Mouse (Mus musculus): ENCODE measurements at regions not wholly inside any gene's neighbourhood (a gene's known extent, or its start where the extent isn't known, plus 50 kb on each side); places are given as distances from the start of the nearest gene placed in this dataset. TPM values are rescaled to one million over a fixed set of nuclear protein-coding genes. Genes with fewer than 3 reads are reported as not detected.

GRCm38 (mm10) chr8:73645582-73645981 lies 292.2 kb upstream of the Large1 start:
- peak; percentile 59; the same call in 1 of the 2 replicates for ATAC-seq (ENCODE audit: low FRiP score, low read depth)
- H3K36me3 ChIP-seq, result no peaks in the 10 kb centered on the region
- H3K4me1 ChIP-seq, result no peaks in the 10 kb centered on the region; the same call in 1 of the 2 replicates
- H3K27ac ChIP-seq, result no peak overlapping the region
- H3K27me3 ChIP-seq, result no peaks in the 10 kb centered on the region
- whole genome bisulfite sequencing, result 73% methylated on average over 4 of the region's 4 CpGs
- H3K4me2 ChIP-seq (replicated peaks), result no peak overlapping the region
- H3K4me3 ChIP-seq, result no peak overlapping the region
- no peak overlapping the region for H3K9ac ChIP-seq
- H3K9me3 ChIP-seq, result no peaks in the 10 kb centered on the region

DNA sequence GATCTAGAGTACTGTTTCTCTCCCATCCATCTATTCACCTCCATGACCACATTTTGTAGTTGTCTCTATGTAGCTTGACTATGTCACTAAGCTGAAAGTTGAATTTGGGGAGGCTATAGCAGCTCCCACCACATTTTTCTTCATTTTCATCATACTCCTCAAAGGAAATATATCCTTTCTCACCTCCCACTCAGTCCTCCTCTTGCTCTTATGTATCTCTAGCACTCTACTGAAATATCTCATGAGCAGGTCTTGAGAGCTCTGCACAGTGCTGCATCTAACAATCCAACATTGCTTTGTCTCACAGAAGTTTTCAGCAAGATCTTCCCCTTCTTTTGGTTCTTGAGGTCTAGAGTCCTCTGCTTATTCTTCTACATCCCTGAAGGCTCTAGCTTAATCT lies 273.5 kb upstream of the Large1 start:
- Histone ChIP-seq H3K9me3 (no peaks in the 10 kb centered on the region), H3K27ac (no peak overlapping the region), H3K9ac (no peak overlapping the region), H3K4me3 (no peak overlapping the region), H3K36me3 (no peaks in the 10 kb centered on the region), H3K4me2 (replicated peaks) (no peak overlapping the region), H3K27me3 (no peaks in the 10 kb centered on the region), H3K4me1 (no peaks in the 10 kb centered on the region)
- no peak for ATAC-seq (ENCODE audit: low FRiP score, low read depth)

GRCm38 (mm10) chr8:73618946-73619345 lies 265.6 kb upstream of the Large1 start:
- Histone ChIP-seq H3K27ac (no peak overlapping the region), H3K4me1 (no peaks in the 10 kb centered on the region), H3K36me3 (no peaks in the 10 kb centered on the region), H3K4me2 (replicated peaks) (no peak overlapping the region), H3K4me3 (no peak overlapping the region), H3K9me3 (0 out of 2 replicates have a peak, but pooled peaks cover 3% of the 10 kb centered on the region), H3K27me3 (no peaks in the 10 kb centered on the region), H3K9ac (no peak overlapping the region)
- peak; percentile 54 for ATAC-seq (ENCODE audit: low FRiP score, low read depth)
- WGBS, result 80% methylated on average over 1 of the region's 1 CpGs

DNA sequence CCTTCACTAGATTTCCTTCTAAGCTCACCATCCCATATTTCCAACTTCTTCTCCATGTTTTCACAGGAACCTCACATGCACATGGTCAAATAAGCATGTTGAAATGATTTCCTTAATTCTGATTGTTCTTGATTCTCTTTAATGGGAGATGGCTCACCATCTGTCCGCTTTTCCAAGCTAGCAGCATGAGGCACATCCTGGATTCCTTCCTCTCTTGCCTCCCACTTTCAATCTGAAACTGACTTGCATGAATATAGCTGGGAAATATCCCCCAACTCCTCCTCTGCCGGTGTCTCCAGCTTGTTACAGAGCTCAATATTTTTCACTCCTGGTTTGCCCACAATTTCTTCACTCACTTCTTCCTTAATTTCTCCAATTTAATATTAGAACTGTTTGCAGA lies 261.3 kb upstream of the Large1 start:
- Histone ChIP-seq H3K27ac (no peak overlapping the region), H3K4me1 (no peaks in the 10 kb centered on the region), H3K9ac (no peak overlapping the region), H3K27me3 (no peaks in the 10 kb centered on the region), H3K4me2 (replicated peaks) (no peak overlapping the region), H3K9me3 (0 out of 2 replicates have a peak, but pooled peaks cover 3% of the 10 kb centered on the region), H3K4me3 (no peak overlapping the region), H3K36me3 (no peaks in the 10 kb centered on the region)
- 79% methylated on average over 2 of the region's 2 CpGs for WGBS
- ATAC-seq (ENCODE audit: low FRiP score, low read depth), result no peak

GRCm38 (mm10) chr8:73614106-73614505 lies 260.8 kb upstream of the Large1 start:
- WGBS, result 71% methylated on average over 2 of the region's 2 CpGs
- no peak overlapping the region for H3K9ac ChIP-seq
- H3K9me3 ChIP-seq, result 0 out of 2 replicates have a peak, but pooled peaks cover 3% of the 10 kb centered on the region
- H3K27me3 ChIP-seq, result no peaks in the 10 kb centered on the region
- H3K4me1 ChIP-seq, result no peaks in the 10 kb centered on the region
- H3K36me3 ChIP-seq, result no peaks in the 10 kb centered on the region
- ATAC-seq (ENCODE audit: low FRiP score, low read depth), result no peak
- H3K4me2 ChIP-seq (replicated peaks), result no peak overlapping the region
- H3K27ac ChIP-seq, result no peak overlapping the region
- H3K4me3 ChIP-seq, result no peak overlapping the region

DNA sequence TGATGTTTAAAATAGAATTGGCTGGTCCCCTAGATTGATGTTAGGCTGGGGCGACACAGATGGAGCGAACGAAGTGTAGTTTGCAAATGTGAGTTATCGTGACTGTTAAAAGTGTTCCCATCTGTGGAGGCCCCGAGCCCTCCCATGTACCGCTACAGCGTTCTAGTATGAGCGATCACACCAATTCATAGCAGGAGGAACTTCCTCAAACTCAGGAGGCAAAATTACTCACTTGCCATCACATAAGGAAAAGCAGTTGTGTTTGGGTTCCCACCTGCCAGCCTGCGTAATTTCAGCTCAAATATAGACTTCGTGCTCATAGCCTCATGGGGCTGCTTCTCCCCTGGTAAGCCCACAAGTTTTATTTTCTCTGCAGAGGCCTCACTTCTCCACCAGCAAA lies 258.2 kb upstream of the Large1 start:
- no peak for ATAC-seq (ENCODE audit: low FRiP score, low read depth)
- Histone ChIP-seq H3K4me1 (no peaks in the 10 kb centered on the region), H3K4me2 (replicated peaks) (no peak overlapping the region), H3K27me3 (no peaks in the 10 kb centered on the region), H3K9ac (no peak overlapping the region), H3K9me3 (no peaks in the 10 kb centered on the region), H3K4me3 (no peak overlapping the region), H3K27ac (no peak overlapping the region), H3K36me3 (no peaks in the 10 kb centered on the region)
- 88% methylated on average over 10 of the region's 10 CpGs for WGBS

DNA sequence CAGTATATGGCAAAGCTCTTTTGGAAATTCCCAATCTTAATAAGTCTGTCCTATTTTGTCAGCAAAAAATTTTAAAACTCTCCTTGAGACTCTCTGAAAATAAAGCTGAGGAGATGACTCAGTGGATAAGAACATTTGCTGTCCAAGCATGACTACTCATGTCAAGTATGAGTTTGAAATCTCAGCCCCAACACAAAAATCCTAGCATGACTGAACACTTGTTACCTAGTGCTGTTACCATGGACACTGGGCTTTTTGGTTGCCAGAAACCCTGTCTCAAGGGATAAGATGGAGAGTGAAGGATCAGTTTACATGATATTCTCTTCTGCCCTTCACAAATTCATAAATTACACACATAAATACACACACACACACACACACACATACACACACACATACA lies 217.3 kb upstream of the Large1 start:
- no peak overlapping the region for H3K27ac ChIP-seq
- no peaks in the 10 kb centered on the region for H3K36me3 ChIP-seq
- H3K4me3 ChIP-seq, result no peak overlapping the region
- no peak for ATAC-seq (ENCODE audit: low FRiP score, low read depth)
- no peaks in the 10 kb centered on the region for H3K4me1 ChIP-seq
- no peak overlapping the region for H3K9ac ChIP-seq
- no peak overlapping the region for H3K4me2 ChIP-seq (replicated peaks)
- H3K27me3 ChIP-seq, result no peaks in the 10 kb centered on the region
- no peaks in the 10 kb centered on the region for H3K9me3 ChIP-seq

DNA sequence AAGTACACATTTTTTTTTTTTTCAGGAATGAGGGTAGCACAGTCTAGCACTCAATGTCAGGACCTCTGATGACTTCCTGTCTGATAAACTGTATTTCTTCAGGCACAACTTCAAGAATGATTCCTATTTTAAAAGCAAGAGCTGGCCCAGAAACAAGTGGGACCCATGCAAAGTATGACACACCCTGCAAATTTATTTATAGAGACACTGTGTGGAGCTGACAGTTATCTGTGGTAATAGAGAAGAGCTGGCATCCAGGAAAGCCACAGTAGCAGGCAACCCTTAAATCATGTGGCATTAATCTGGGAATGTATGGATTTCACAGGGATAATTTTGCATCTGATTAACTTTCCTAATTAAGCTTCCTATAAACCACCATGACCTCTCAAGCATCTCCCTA lies 216.6 kb upstream of the Large1 start:
- no peak for ATAC-seq (ENCODE audit: low FRiP score, low read depth)

More for the DNA sequence above, 216.6 kb upstream of the Large1 start:
- Histone ChIP-seq H3K27me3 (no peaks in the 10 kb centered on the region), H3K4me3 (no peak overlapping the region), H3K4me2 (replicated peaks) (no peak overlapping the region), H3K9ac (no peak overlapping the region), H3K9me3 (no peaks in the 10 kb centered on the region), H3K27ac (no peak overlapping the region), H3K36me3 (no peaks in the 10 kb centered on the region), H3K4me1 (no peaks in the 10 kb centered on the region)

Small RNAs in the stretch of these regions (microRNA-seq; reads per million reads assigned to microRNA genes)
- gene Gm23255, result not detected

All from limb, embryonic 13.5 days (tissue).